Mouse (Mus musculus) cerebellum, adult 2 months (tissue): Measurements from ENCODE around the gene Diras2. TPM values are rescaled to one million over a fixed set of nuclear protein-coding genes. Genes with fewer than 3 reads are reported as not detected.

Experiments
- DNase-seq, 2 experiments: peaks; one replicate each; pipeline ENCODE4 v3.0.0; 2021
- H3K27ac ChIP-seq: fragments of 200-500 bp; 2 replicates; pipeline ENCODE4 v1.5.1; 2012; ENCODE audit warnings: low read length, control low read depth, inconsistent platforms; ENCODE audit not compliant: insufficient read depth
- H3K27me3 ChIP-seq: fragments of 200-500 bp; 2 replicates; pipeline ENCODE4 v1.6.1; 2012; ENCODE audit warnings: inconsistent platforms, mild to moderate bottlenecking, low read length, moderate library complexity; ENCODE audit not compliant: control insufficient read depth, insufficient read depth
- H3K4me1 ChIP-seq: fragments of 200-500 bp; 2 replicates; pipeline ENCODE4 v1.6.1; 2011; ENCODE audit warnings: low read length; ENCODE audit not compliant: control insufficient read depth, insufficient read depth
- H3K4me3 ChIP-seq: fragments of 200-500 bp; replicated peaks from 2 replicates; pipeline ENCODE3; 2011; ENCODE audit warnings: mild to moderate bottlenecking, low read depth, low read length, control low read depth; ENCODE audit not compliant: insufficient read depth
- CTCF ChIP-seq: fragments of 200-500 bp; IDR thresholded peaks from 2 replicates; pipeline ENCODE4 v1.5.1; 2011; ENCODE audit warnings: low read depth, mild to moderate bottlenecking, control low read depth, low read length, moderate library complexity, borderline replicate concordance; ENCODE audit not compliant: insufficient read depth
- POLR2A ChIP-seq: fragments of 200-500 bp; IDR thresholded peaks from 2 replicates; pipeline ENCODE4 v1.6.1; 2011; ENCODE audit warnings: low read length, control low read depth, borderline replicate concordance; ENCODE audit not compliant: insufficient read depth
- WGBS: fragments of 180-500 bp; shearing (Covaris S2); methylation state at CpG from one replicate; pipeline ENCODE4 v1.1.7; 2018; 5-methylcytosine and 5-hydroxymethylcytosine counted together
- polyA plus RNA-seq: library from polyadenylated mRNA; depleted of rRNA; stranded (reverse); fragments of >200 nt; gene quantifications from 2 replicates; pipeline ENCODE4 v1.2.3, GENCODE M21; 2012; rRNA removed

The Diras2 gene
- polyA plus RNA-seq, 1 experiment, result 241 TPM

DNA sequence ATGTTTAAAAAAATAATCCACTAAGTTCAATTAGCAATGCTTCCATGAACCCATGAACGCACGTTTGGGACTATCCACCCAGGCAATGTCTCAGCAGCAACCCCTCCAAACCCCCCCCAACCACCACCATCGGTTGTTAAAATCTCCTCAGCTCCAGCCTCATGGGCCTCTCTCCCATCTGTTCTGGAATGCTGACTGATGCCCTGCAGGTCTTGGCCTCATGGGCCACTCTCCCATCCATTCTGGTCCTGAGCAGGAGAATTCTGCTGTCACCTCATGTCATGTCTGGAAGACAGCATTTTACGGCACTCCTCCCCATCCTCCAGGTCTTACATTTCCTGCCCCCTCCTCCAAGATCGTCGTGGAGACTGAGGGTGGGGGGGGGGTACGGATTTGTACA lies 71.1 kb downstream of the Diras2 start:
- WGBS, result 13% methylated on average over 7 of the region's 7 CpGs
- DNase-seq, result peak; percentile 39 to 55
- H3K27ac ChIP-seq, result peak overlapping the region; percentile 61
- H3K4me3 ChIP-seq, result no peak overlapping the region
- TF ChIP-seq POLR2A (no peak), CTCF (no peak)
- H3K27me3 ChIP-seq, result no peaks in the 10 kb centered on the region
- peaks cover 29% of the 10 kb centered on the region for H3K4me1 ChIP-seq

DNA sequence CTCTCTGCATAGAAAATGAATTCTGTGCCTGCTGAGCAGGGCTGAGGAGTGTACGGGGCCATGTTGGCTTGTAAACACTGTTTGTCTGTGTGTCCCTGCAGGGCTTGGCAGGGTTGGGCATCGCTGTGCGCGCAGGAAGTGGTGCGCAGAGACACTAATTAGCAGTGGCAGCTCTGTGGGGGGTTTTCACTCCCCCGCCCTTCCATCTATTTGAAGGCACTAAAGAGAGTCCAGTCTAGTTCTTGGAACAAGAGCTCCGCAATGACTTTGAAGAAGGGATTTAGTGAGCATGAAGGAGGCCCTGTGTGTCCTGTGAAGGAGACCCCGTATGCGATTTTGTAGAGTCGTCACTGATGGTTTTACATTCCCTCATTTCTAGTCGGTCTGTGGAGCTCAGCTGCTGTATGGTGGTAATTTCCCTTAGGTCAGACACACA lies 73.2 kb downstream of the Diras2 start:
- no peak for TF ChIP-seq CTCF
- no peak for TF ChIP-seq POLR2A
- Histone ChIP-seq H3K4me3 (no peak overlapping the region), H3K27me3 (no peaks in the 10 kb centered on the region), H3K27ac (peak overlapping the region; percentile 60), H3K4me1 (peaks cover 39% of the 10 kb centered on the region)
- under 1% methylated on average over 11 of the region's 11 CpGs for WGBS
- peak; percentile 96 to 98 for DNase-seq

DNA sequence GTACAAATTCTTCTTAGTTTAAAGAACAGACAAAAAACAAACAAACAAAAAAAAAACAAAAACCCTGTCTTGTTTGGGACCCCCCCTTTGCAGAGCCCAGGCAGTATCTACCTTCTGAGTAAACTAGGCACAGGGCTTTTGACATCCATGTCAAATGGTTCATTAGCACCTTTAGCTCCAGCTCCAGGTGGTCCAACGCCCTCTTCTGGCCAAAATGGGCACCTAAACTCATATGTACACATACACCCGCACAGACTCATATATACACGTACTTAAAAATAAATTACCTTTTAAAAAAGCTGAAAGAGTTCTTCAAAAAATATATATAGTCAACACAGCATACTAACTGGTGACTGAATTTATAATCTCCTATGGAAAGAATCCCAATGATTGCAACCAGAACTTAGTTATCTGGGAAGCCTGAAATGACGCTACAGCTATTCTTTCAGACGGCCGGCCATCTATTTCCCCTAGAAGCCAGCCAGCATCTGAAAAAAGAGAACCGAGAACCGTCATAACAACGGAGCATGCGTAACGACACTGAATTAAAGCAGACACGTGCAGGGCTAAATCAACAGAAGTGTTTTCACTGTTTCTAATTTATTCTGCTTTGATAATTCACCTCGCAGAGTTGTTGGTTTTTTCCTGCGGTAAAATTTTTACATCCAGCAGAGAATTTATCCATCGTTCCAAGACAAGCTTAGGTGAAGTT lies 73.7 kb downstream of the Diras2 start:
- peak overlapping the region; percentile 78; the same call in 1 of the 2 replicates for H3K27ac ChIP-seq
- H3K4me1 ChIP-seq, result peaks cover 39% of the 10 kb centered on the region
- H3K27me3 ChIP-seq, result no peaks in the 10 kb centered on the region
- no peak overlapping the region for H3K4me3 ChIP-seq
- TF ChIP-seq POLR2A (no peak), CTCF (no peak)
- DNase-seq, result peak; percentile 50 to 57
- WGBS, result 12% methylated on average over 15 of the region's 15 CpGs

DNA sequence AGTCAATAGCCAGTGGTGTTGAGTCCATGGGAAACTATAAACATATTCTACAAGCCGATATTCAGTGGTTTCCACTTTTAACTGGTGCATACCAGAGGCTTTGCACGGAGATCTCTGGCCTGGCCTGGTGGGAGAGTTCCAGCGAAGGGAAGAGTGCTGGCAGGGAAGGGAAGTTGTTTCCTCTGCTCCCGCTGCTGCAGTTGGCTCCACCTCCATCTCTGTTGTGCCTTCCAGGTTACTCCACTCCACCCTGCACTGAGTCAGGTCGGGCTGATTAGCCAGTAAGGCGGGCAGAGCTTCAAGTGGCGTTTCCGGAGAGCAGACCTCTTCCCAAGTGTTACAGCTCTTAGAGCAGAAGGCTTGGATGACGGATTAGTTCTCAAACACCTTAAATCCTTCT lies 75.8 kb downstream of the Diras2 start:
- no peaks in the 10 kb centered on the region for H3K27me3 ChIP-seq
- H3K4me1 ChIP-seq, result peaks cover 34% of the 10 kb centered on the region
- DNase-seq, result peak; percentile 82 to 91
- 6% methylated on average over 9 of the region's 9 CpGs for WGBS
- peak overlapping the region; percentile 40 for H3K27ac ChIP-seq
- H3K4me3 ChIP-seq, result no peak overlapping the region
- no peak for TF ChIP-seq CTCF
- peak; percentile 33; the same call in 1 of the 2 replicates for TF ChIP-seq POLR2A

DNA sequence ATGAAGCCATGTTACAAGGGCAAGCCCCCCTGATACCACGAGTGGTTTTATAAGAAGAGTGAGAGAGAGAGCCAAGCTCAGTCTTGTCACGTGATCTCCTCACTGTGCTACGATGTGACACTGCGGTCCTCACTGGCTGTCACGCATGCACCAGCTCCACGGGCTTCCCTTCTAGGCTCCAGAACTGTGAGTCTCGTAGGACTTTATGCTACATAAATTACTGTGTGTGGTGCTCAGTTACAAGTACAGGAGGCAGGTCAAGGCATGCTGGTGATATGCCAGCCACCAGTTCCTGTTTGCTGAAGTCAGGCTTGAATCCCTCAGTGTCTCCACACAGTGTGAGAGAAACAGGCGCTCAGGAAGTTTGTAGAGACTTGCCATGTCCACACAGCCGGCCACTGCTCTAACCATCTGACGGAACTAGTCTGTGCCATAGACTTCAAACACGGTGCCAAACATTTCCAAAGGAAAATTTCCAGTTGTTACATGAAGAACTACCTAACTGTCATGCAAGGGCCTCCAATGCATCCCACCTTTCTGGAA lies 76.3 kb downstream of the Diras2 start:
- H3K4me3 ChIP-seq, result no peak overlapping the region
- peak overlapping the region; percentile 40 for H3K27ac ChIP-seq
- H3K27me3 ChIP-seq, result no peaks in the 10 kb centered on the region
- DNase-seq, result peak; percentile 53 to 62
- H3K4me1 ChIP-seq, result peaks cover 29% of the 10 kb centered on the region
- 21% methylated on average over 11 of the region's 11 CpGs for WGBS
- TF ChIP-seq CTCF (no peak), POLR2A (no peak)

Other genes with a start within 250 kb of the Diras2 start
- gene Syk, start 51.9 kb upstream of the Diras2 start, polyA plus RNA-seq, result 0.68 and 0.77 TPM in 2 replicates